Mouse (Mus musculus) heart, postnatal 4 days (tissue): ENCODE data around the gene 2300002M23Rik. TPM values are rescaled to one million over a fixed set of nuclear protein-coding genes. Genes with fewer than 3 reads are reported as not detected.

Experiments
- DNase-seq: peaks from one replicate; pipeline ENCODE4 v3.0.0; 2021
- total RNA-seq, 2 experiments: library from RNA; stranded (reverse); gene quantifications; 2 replicates each; pipeline ENCODE4 v1.2.3; 2021

Gene 2300002M23Rik
- total RNA-seq, result not detected

DNA sequence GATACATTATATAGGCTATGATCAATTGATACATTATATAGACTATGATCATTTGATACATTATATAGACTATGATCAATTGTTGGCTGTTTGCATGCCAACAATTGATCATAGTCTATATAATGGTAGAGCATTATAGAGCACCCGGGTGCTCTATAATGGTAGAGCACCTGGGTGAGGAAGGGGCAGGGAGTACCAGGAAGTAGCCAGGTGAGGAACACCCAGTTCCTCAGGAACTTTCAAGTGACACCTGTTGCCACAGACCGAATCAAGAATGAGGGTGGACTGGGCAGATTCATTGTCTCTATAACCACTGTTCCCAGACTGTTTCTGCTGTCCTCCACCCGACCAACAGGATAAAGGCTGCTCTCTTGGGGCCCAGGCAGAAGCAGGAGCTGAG lies at the start of gene 2300002M23Rik:
Gene 2300002M23Rik, plus strand, starts transcription at position 301 of the 400 bp plus-strand sequence.
- DNase-seq, result no peak

DNA sequence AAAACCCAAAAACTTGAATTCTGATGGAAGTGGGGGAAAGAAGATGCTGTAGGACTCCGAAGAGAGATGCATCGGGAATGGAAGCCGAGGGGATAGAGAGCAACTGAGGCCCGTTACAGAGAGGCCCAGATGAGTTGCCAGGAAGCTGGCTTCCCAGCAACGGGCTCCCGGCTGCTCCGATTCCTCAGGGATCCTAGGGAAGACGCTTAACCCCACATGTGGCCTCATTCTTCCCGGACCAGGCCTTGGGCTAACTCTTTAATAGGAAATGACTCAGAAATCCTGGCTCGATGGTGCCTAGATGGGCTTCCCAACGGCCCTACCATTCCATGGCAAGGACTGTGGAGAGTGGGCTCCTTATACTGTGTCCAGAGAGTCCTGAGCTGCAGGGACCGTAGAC lies 49.7 kb upstream of the 2300002M23Rik start:
- no peak for DNase-seq

DNA sequence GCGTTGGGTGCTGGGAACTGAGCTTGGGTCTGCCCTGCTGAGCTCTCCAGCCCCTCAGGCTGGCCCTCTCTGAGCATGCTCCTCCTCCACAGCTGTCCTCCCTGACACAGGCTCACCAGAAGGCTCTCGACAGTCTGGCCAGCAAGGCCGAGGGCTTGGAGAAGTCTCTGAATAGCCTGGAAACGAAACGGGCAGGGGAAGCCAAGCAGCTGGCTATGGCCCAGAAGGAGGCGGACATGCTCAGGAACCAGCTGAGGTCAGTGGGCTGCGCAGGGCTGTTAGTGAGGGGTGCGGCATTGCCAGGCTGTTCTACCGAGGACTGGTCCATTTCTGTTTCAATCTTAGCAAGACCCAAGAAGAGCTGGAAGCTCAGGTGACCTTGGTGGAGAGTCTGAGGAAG lies 42.9 kb upstream of the 2300002M23Rik start:
- DNase-seq, result no peak

DNA sequence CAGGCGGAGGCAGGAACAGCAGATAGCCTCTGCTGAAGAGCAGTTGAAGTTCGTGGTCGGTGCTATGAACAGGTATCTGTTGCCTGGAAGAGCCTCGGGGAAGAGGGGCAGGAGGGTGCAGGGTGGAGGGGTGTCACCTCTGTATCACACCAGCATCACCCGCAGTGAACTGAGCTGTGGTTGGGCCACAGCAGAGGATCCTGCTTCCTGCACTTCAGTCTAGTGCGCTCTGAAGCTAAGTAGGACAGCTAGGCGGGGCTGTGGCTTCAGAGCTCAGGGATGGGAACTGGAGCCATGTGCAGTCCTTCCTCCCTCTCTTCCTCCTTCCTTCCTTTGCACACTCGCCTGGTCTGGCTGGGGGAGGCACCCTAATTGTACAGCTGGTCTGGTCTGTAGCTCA lies 40.6 kb upstream of the 2300002M23Rik start:
- no peak for DNase-seq

- no peak for DNase-seq
Measured at GRCm38 (mm10) chr17:35532360-35532759, 34.9 kb upstream of the 2300002M23Rik start.

GRCm38 (mm10) chr17:35532901-35533300 lies 34.3 kb upstream of the 2300002M23Rik start, which contains the start of gene Psors1c2:
Psors1c2 (plus strand) TSS chr17:35533201.
- no peak for DNase-seq

- DNase-seq, result peak; percentile 84
Measured at GRCm38 (mm10) chr17:35534343-35534742, 32.9 kb upstream of the 2300002M23Rik start.

- no peak for DNase-seq
Measured at GRCm38 (mm10) chr17:35537421-35537820, 29.8 kb upstream of the 2300002M23Rik start.

- no peak for DNase-seq
Measured at GRCm38 (mm10) chr17:35538476-35538875, 28.8 kb upstream of the 2300002M23Rik start.

- DNase-seq, result no peak
Measured at GRCm38 (mm10) chr17:35539540-35539939, 27.7 kb upstream of the 2300002M23Rik start.

DNA sequence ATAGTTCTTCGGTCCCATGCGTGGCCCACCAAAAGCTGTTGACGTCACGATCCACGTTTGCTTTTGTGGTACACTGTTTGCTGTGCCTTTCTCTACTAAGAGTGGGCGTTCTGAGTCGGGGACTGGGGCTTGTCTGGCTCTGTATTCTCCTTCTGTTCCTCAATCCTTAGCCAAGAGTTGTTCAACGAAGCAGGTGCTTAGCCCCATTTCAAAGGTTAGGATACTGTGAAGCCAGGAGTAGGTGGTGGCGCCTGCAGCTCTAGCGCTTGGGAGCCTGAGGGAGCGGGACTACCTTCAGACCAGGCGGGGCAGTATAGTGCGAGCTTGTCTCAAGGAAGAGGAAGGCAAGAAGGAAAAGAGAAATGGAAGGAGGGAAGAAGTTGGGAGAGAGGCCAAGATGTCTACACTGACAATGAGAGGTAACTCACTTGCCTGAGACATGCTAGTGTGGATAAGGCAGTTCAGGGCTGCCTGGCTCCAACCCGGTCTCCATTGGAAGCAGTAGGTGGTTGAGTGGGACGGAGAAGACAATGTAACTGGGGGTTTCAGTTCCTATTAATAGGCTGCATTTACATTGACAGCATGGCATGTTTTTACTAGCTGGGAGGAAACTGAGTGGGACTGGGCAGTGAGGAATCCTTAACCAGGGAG lies 24.4 kb upstream of the 2300002M23Rik start:
- DNase-seq, result no peak

DNA sequence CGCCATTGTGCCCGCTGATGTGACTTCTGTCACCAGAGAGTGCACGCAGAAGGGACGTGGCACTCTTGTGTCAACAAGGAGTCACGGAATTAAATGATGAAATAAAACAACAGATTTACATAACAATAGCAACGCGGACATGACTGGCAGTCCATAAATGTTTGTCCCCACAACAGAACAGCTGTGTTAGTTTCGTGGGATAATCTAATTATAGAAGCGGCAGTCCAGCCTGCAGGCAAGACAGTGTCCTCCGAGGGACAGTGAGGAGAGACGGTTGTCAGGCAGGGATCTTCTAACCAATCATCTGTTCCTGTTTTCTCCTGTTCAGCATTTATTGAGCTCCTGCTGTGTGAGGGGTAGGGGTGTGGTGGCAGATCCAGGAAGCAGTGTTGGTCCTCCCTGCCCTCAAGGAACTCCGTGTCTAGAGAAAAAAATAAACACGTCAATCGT lies 23.8 kb upstream of the 2300002M23Rik start:
- DNase-seq, result no peak

DNA sequence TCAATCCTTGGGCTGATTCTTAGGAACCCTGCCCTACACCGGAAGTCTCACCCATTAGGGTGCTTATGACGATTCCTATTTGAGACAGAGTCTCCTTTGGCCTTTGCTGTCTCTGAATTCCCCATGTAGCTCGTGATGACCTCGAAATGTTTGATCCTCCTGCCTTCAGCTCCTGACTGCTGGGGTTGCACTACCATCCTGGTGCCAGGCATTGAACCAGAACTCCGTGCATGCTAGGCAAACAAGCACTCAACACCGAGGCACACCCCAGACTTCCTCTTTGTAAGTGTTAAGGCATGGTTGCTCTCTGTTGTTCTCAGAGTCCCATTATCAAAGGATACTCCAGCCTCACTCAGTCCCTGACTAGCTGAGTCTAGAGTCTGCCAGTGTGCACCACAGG lies 23.2 kb upstream of the 2300002M23Rik start:
- DNase-seq, result no peak

DNA sequence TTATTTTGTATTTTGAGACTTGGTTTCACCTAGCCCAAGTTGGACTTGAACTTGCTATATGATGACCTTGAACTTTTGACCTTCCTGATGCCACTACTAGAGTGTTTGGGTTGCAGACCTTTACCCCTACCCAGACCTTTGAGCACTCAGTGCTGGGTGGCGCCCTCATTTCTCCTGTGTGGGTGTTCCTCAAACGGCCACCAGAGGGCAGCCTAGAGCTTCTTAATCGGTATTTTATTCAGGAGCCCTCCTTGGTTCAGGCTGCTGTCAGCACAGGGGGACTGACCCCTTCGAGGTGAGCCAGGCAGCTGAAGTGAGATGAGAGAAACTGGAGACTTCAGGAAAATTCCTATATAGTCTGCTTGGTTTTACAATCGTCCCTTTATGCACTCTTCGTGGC lies 22.6 kb upstream of the 2300002M23Rik start:
- peak; percentile 76 for DNase-seq

GRCm38 (mm10) chr17:35547465-35547864 lies 19.8 kb upstream of the 2300002M23Rik start:
- DNase-seq, result peak; percentile 6

DNA sequence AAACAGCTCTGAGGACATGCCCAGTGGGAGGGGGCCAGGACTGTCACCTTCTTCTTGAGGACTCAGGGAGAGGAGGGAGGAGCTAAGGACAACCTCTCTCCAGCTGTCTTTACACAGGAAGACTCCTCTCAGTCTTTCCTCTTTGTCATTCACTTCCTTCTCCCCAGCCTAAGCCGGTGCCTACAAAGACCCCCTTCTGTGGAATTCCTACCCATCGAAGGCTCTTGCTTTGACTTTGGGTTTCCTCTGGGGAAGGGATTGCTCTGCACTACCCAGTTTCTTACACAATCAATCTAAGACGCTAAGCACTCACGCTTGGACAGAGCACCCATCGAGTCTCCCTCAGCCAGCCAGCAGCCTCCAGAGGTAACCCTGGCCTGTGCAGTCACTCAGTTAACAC lies 18.6 kb upstream of the 2300002M23Rik start:
- DNase-seq, result peak; percentile 4

- peak; percentile 94 for DNase-seq
Measured at GRCm38 (mm10) chr17:35549437-35550142, 17.7 kb upstream of the 2300002M23Rik start.

GRCm38 (mm10) chr17:35550143-35550494 lies 17.1 kb upstream of the 2300002M23Rik start:
- DNase-seq, result no peak

DNA sequence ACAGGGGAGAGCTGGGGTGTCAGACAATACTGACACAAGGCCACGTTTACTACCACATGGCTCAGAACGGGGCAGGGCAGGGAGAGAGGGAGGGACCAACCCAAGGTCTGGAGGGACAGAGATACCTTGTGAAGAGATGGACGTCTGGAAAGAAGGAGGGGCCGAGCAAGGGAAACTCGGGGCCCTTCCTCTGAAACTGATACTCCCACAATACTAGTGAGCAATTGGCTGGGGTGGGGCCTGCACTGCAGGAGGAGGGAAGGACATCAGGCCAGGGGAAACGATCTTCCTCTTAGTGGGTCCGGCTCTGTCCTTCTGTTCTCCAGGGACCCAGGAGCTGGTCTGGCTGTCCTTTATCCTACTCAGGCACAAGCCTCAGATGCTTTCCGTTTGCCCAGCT lies 16.4 kb upstream of the 2300002M23Rik start:
- DNase-seq, result peak; percentile 8

DNA sequence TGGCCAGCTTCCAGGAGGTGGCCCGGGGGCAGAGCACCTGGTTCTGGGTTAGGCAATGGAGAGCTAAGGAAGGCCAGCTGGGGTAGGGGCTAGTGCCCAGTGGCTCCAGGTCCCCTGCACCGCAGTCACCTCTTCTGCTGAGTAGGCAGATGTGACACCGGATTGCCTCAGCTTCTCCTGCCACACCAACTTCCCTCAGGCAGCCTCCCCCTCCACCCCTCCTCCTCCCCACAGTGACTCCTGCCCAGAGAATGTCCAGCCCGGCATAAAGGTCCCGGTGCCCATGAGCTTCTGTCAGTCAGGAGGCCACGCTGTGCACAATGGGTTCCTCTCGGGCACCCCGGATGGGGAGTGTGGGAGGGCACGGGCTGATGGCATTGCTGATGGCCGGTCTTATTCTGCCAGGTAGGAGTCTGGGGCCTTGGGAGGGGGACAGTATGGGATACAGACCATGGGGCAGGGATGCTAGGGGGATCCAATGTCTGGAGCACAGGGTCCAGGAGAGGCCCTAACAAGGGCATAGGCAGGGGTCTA lies 15.3 kb upstream of the 2300002M23Rik start, which contains the start of gene Cdsn:
Gene Cdsn, plus strand, starts transcription at position 248 of the 534 bp plus-strand sequence.
- peak; percentile 10 for DNase-seq

DNA sequence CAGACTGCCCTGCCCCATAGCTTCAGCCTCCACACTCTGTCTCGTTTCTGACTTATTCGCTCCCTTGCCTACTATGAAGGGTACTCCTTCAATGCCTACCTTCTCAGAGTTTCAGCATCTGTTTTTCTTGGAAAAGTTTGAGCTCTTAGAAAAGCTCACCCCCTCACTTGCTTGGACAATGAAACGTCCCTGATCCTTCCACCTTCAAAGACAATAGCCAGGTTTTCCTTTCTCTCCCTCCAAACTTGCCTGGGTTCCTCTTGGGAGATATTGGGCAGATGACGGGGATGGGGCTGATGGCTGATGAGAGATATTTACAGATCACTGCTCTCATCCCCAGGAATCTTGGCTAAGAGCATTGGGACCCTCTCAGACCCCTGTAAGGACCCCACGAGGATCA lies 12.9 kb upstream of the 2300002M23Rik start:
- no peak for DNase-seq

GRCm38 (mm10) chr17:35554761-35555397 lies 12.4 kb upstream of the 2300002M23Rik start:
- no peak for DNase-seq

- no peak for DNase-seq
Measured at GRCm38 (mm10) chr17:35556186-35556765, 11.0 kb upstream of the 2300002M23Rik start.
